Comparison of ENCODE assay signal across 22 mouse cellular contexts in the genomic region with DNA sequence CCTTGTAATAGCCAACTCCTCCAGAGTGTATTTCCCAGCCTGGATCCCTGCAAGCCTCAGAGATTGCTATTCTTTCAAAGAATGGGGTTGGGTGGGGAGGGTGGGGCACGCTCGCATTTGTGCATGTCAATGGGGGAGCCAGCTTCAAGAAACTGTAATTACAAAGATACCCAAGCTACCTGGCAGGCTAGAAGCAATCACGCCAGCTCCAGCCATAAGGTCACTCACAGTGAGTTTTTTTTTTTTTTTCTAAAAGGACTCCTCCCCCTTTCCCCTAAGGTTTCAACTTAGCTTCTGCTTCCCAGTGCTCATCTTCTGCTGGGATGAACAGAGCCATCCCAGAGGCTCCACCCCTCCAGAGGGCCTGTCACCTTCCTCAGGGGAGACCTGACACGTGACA.
DNase-seq lines count a peak whose midpoint lies in the region; ATAC-seq and TF ChIP-seq lines count a peak whose summit lies in the region.
"Had no signal": no experiment of that assay in that cellular context is flagged by ENCODE, and none has a peak within 500 bp of the region (broad histone marks: within the 10 kb centered on the region; RNA-seq: fewer than 3 reads in every experiment).

No protein-coding gene starts in this region.

- ATAC-seq in heart, embryonic 12.5 days (ENCODE audit: insufficient number of reproducible peaks, low FRiP score), result no peak
- ATAC-seq: activated CD4-positive, CD25-positive, alpha-beta regulatory T cell, adult 4 months; CD4-positive, CD25-positive, alpha-beta regulatory T cell, adult 4 months had no signal

- H3K27ac ChIP-seq in heart, embryonic 12.5 days (ENCODE audit: poor library complexity, severe bottlenecking), result no peak overlapping the region
- 0 out of 2 replicates have a peak overlapping the region, but pooled peaks have one; percentile 23 for H3K27ac ChIP-seq in ES-E14 (ENCODE audit: insufficient read depth, low read depth, low read length, poor library complexity, severe bottlenecking)
- H3K27ac ChIP-seq: embryonic facial prominence, embryonic 10.5 days; forebrain, embryonic 13.5 days; gastrocnemius, adult 2 months; hindbrain, embryonic 13.5 days; hindbrain, postnatal 0 days had no signal

- no peaks in the 10 kb centered on the region for H3K9me3 ChIP-seq in heart, embryonic 12.5 days (replicated peaks)
- H3K9me3 ChIP-seq in ES-E14 (ENCODE audit: control insufficient read depth, insufficient read depth, low read depth, low read length), result no peaks in the 10 kb centered on the region
- H3K9me3 ChIP-seq: embryonic facial prominence, embryonic 10.5 days; forebrain, embryonic 13.5 days; hindbrain, embryonic 13.5 days had no signal

- H3K4me2 ChIP-seq in heart, embryonic 12.5 days, result 0 out of 2 replicates have a peak overlapping the region, but pooled peaks have one; percentile 9
- H3K4me2 ChIP-seq: forebrain, embryonic 13.5 days; hindbrain, embryonic 13.5 days had no signal

- WGBS in heart, embryonic 12.5 days, result 66% methylated on average over 4 of the region's 4 CpGs

- no peak overlapping the region for H3K4me3 ChIP-seq in heart, embryonic 12.5 days
- no peak overlapping the region for H3K4me3 ChIP-seq in ES-E14 (ENCODE audit: insufficient read depth in 1 of 2, low read depth in 1 of 2, low read length in 2 of 2, poor library complexity in 1 of 2, severe bottlenecking in 1 of 2)
- H3K4me3 ChIP-seq: embryonic facial prominence, embryonic 10.5 days; forebrain, embryonic 13.5 days; gastrocnemius, adult 2 months; hindbrain, embryonic 13.5 days had no signal

- peaks cover 7% of the 10 kb centered on the region; the same call in 1 of the 2 replicates for H3K4me1 ChIP-seq in heart, embryonic 12.5 days (replicated peaks)
- H3K4me1 ChIP-seq in ES-E14 (ENCODE audit: control insufficient read depth in 2 of 2, insufficient read depth in 2 of 2, low read length in 2 of 2, poor library complexity in 1 of 2), result peaks cover 22 to 32% of the 10 kb centered on the region in 2 experiments

- intact Hi-C loops in heart, postnatal 14 days (cut with DNase I), result no loop called here

- peaks cover 23% of the 10 kb centered on the region for H3K27me3 ChIP-seq in heart, embryonic 12.5 days (replicated peaks)
- H3K27me3 ChIP-seq: hindbrain, embryonic 13.5 days had no signal

- in situ Hi-C loops in ES-E14 (cut with MboI; ENCODE audit: low sequenced_read_pairs in 2 of 2, unreplicated experiment in 2 of 2), result no loop called here

- H3K36me3 ChIP-seq in heart, embryonic 12.5 days, result no peaks in the 10 kb centered on the region
- no peaks in the 10 kb centered on the region for H3K36me3 ChIP-seq in ES-E14 (ENCODE audit: control insufficient read depth, insufficient read depth, low read length, poor library complexity, severe bottlenecking)
- H3K36me3 ChIP-seq: embryonic facial prominence, embryonic 10.5 days; hindbrain, embryonic 13.5 days had no signal

- no peak for DNase-seq in heart, postnatal 14 days
- peak; percentile 15 for DNase-seq in heart, postnatal 4 days
- DNase-seq in heart, adult 9 months (ENCODE audit: low spot score in 2 of 2), result no peak
- DNase-seq in ES-E14 (ENCODE audit: low read depth, low spot score), result peak; percentile 43
- no peak for DNase-seq in neural tube, embryonic 10.5 days (ENCODE audit: extremely low spot score, low spot score)
- no peak for DNase-seq in gastrocnemius, postnatal 10 days
- DNase-seq: adrenal gland, postnatal 25 days; B cell, adult 2 months; cerebellum, adult 18-20 months; cerebellum, adult 9-11 months; cerebellum, postnatal 36 days; gastrocnemius, adult 2 months; gastrocnemius, postnatal 36 days; kidney, adult 11 months; kidney, adult 9 months had no signal

- H3K9ac ChIP-seq in heart, embryonic 12.5 days, result no peak overlapping the region
- H3K9ac ChIP-seq in ES-E14 (ENCODE audit: insufficient read depth, low read depth, low read length, poor library complexity, severe bottlenecking), result no peak overlapping the region
- H3K9ac ChIP-seq: forebrain, embryonic 13.5 days; hindbrain, embryonic 13.5 days had no signal

TF ChIP-seq in ES-E14, 5 proteins besides CTCF, POLR2A, EP300 and RAD21:
- TF ChIP-seq ZNF384 (IDR thresholded peaks at IDR 0.05; ENCODE audit: low read depth, low read length), result peak; percentile 96
- no peak for TF ChIP-seq ZC3H11A (IDR thresholded peaks at IDR 0.05; ENCODE audit: borderline replicate concordance, low read depth, low read length)

Comparison
In these comparisons a context has a peak if more than half of its experiments do, and no peak if none do; other contexts are left out.
1. DNase-seq: peak in heart, postnatal 4 days (single experiment) and ES-E14 (single experiment); none in heart, postnatal 14 days (0 of 2), heart, adult 9 months (0 of 2), neural tube, embryonic 10.5 days (single experiment) and gastrocnemius, postnatal 10 days (single experiment).